Mouse (Mus musculus): ENCODE results near the gene Per1.

Per1 gene

DNA sequence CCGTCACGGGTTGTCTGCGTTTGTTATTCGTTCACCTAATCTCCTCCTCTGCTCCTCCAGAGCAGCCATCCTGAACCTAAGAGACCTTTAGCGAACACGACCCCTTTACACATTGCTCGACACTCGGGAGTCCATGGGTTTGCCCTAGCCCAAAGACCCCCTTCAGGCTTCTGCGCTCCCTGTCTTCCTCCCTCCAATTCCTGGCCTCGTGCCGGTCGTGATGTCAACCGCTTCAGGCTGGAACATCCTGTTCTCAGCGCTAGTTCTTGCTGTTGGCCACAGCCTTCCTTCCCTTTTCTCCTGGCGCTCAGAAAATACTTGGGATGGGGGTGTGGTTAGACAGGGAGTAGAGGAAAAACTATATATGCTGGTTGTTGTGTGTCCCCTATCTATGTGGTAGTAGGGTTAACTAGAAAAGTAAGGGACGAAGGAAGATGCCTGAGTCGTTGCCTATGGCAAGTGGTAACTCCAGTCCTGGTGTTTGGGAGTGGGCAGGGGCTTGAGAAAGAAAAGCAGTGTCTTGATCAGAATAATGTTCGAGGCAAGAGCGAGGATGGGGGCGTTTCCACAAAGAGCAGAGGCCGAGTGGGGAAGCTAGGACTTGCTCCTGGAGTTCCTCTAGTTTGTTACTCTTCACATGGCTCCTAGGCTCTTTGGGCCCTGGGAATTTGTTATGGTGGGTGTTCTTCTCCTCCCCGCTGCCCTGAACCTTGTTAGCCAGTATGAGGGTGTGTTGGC lies 4.3 kb downstream of the Per1 start:
- under 1% methylated on average over 22 of the region's 22 CpGs for WGBS

DNA sequence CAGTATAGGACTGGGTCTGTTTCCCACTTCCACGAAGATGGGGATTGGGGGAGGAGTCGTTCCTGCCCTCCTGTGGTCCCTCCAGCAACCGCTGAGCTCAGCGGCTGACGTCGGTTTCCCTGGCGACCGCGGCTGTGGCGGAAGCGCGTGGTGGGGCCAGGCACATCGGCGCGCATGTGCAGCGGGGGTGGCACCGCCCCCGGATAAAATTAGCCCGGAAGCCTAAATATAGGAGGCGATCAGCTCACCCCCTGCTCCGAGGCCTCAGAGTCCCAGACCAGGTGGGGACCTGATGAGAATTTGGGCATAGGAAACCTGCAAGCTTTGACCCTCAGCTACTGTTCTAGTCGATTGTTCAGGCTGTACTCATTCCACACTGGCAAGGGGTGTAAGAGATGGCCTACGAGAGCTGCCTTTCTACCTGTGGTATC lies 4.9 kb downstream of the Per1 start:
- WGBS, result under 1% methylated on average over 23 of the region's 23 CpGs

DNA sequence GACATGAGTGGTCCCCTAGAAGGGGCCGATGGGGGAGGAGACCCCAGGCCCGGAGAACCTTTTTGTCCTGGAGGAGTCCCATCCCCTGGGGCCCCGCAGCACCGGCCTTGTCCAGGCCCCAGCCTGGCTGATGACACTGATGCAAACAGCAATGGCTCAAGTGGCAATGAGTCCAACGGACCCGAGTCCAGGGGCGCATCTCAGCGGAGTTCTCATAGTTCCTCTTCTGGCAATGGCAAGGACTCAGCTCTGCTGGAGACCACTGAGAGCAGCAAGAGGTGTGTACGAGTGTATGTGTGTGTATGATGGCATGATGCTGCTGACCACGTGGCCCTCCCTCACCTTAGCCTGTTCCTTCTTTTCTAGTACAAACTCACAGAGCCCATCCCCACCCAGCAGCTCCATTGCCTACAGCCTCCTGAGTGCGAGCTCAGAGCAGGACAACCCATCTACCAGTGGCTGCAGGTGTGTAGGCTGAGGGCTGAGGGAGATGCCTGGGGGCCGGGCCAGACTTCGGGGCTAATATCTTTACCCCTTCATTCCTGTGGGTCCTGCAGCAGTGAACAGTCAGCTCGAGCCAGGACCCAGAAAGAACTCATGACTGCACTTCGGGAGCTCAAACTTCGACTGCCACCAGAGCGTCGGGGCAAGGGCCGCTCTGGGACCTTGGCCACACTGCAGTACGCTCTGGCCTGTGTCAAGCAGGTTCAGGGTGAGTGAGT lies 5.8 kb downstream of the Per1 start:
- 74% methylated on average over 20 of the region's 20 CpGs for WGBS

DNA sequence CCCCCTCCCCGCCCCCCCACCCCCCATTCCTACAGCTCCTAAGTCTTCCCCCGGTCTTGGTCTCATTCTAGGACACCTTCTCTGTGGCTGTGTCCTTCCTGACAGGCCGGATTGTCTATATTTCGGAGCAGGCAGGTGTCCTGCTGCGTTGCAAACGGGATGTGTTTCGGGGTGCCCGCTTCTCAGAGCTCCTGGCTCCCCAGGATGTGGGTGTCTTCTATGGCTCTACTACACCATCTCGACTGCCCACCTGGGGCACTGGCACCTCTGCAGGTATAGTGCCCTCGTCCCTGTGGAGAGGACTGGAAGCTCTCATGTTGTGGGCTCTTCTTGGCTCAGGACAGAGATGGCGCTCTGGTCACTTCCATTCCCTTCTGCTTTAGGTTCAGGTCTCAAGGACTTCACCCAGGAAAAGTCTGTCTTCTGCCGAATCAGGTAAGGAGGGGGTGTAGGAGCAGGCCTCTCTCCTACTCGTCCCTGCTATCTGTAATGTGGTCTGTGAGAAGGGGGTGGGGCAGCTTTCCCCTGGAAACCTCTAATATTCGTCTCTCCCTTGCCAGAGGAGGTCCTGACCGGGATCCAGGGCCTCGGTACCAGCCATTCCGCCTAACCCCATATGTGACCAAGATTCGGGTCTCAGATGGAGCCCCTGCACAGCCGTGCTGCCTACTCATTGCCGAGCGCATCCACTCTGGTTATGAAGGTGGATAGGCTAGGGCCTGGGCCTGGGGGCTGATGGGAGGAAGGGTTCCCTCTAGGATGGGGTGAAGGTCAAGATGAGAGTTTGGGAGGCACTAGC lies 6.8 kb downstream of the Per1 start:
- 84% methylated on average over 21 of the region's 21 CpGs for WGBS

DNA sequence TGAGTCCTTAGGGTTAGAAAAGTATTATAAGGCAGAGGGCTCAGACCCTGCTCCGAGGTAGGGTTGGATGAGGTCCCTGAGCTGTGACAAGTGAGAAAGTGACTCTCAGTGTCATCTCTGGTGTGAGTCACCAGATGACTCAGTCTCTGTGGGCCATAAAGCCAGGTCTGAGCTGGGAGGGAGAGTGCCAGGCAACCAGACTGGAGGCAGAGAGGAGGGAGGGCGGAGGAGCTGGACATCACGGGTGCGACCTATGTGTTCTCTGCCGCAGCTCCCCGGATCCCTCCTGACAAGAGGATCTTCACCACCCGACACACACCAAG lies 7.3 kb downstream of the Per1 start:
- WGBS, result 64% methylated on average over 7 of the region's 7 CpGs

DNA sequence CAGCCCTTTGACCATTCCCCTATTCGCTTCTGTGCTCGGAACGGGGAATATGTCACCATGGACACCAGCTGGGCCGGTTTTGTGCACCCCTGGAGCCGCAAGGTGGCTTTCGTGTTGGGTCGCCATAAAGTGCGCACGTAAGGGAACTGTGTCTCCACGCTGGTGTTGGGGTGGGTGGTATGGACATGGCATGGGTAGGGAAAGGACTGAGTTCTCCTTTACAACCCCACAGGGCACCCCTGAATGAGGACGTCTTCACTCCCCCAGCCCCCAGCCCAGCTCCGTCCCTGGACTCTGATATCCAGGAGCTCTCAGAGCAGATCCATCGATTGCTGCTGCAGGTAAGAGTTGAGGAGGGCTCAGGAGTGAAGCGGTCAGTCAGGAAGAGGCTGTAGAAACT lies 8.1 kb downstream of the Per1 start:
- WGBS, result 95% methylated on average over 14 of the region's 14 CpGs

DNA sequence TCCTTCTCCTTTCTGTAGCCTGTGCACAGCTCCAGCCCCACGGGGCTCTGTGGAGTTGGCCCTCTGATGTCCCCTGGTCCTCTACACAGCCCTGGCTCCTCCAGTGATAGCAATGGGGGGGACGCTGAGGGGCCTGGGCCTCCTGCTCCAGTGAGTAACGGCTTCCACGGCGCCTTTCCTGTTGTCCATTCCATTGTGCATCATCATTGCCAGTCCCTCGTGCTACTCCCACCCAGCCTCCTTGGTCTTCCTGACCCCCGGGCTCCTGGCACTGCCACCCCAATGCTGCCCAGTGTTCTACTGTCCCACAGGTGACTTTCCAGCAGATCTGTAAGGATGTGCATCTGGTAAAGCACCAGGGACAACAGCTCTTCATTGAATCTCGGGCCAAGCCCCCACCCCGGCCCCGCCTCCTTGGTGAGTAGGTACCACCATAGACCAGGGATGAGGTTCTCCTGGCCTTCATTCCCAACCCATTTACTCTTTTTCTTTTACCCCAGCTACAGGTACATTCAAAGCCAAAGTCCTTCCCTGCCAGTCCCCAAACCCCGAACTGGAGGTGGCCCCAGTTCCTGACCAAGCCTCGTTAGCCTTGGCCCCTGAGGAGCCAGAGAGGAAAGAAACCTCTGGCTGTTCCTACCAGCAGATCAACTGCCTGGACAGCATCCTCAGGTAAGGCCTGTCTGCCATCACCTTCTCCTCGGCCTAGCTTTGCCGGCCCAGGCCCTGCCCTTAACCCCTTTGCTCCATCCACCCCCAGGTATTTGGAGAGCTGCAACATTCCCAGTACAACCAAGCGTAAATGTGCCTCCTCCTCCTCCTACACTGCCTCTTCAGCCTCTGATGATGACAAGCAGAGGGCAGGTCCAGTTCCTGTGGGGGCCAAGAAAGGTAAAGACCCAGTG lies 8.8 kb downstream of the Per1 start:
- WGBS, result 82% methylated on average over 15 of the region's 15 CpGs

DNA sequence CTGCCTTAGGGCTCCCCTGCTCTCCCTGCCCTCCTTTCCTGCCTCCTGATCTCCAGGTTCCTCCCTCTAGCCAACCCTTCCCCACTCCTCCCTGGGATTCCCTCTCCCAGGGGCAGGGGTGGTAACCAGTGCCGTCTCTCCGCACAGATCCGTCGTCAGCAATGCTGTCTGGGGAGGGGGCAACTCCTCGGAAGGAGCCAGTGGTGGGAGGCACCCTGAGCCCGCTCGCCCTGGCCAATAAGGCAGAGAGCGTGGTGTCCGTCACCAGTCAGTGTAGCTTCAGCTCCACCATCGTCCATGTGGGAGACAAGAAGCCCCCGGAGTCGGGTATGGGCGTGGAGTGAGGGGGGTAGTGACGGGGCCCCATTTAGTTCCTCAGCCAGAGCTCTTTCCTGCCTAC lies 9.5 kb downstream of the Per1 start:
- 84% methylated on average over 14 of the region's 14 CpGs for WGBS

DNA sequence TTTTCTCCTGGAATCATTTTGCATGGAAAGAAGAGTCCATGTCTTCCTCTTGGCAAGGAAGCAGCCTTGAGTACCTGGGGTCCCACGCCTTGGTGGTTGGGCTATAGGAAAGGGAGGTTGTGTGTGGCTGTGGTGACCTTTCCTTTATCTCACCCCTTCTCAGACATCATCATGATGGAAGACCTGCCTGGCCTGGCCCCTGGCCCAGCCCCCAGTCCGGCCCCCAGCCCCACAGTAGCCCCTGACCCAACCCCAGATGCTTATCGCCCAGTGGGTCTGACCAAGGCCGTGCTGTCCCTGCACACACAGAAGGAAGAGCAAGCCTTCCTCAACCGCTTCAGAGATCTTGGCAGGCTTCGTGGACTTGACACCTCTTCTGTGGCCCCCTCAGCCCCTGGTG lies 10.2 kb downstream of the Per1 start:
- WGBS, result 86% methylated on average over 6 of the region's 6 CpGs

DNA sequence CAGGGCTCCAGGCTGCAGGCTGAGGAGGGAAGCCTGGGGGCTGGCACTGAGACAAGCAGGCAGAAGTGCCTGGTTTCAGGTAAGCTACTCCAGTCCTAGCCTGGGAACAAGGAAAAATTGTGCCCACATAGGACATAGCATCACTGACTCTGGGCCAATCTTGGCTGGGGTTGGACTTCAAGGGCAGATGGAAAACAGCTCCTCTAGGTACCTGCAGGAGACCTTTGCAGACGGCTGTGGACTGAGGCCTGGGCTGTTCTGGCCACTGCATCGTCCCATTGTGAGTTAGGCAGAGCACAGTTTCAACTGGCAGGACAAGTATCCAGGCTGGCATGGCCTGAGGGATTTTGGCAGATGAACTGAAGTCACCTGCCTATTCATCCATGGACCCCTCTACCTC lies 10.8 kb downstream of the Per1 start:
- WGBS, result 77% methylated on average over 2 of the region's 2 CpGs

DNA sequence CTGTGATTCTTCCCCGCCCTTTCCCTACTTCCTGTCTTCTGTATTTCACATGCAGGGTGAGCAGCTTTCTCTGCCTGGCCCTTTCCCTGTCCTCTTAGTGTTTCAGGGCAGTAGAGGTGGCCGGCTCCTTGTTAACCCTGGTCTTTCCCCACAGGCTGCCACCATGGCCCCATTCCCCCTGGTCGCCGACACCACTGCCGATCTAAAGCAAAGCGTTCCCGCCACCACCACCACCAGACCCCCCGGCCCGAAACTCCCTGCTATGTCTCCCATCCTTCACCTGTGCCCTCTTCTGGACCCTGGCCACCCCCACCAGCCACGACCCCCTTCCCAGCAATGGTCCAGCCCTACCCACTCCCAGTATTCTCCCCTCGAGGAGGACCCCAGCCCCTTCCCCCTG lies 11.3 kb downstream of the Per1 start:
- WGBS, result 88% methylated on average over 11 of the region's 11 CpGs

DNA sequence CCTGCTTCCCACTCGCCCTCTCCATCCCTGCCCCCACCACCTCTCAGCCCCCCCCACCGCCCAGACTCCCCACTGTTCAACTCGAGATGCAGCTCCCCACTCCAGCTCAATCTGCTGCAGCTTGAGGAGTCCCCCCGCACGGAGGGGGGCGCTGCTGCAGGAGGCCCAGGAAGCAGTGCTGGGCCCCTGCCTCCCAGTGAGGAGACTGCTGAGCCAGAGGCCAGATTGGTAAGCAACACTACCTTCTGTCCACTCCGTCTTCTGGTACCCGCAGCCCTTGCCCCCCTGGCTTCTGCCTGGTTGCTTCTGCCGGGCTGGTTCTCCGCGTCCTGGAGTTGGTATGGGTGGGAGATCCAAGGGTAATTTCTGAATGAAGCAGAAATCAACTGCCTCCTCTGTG lies 11.8 kb downstream of the Per1 start:
- 81% methylated on average over 11 of the region's 11 CpGs for WGBS

DNA sequence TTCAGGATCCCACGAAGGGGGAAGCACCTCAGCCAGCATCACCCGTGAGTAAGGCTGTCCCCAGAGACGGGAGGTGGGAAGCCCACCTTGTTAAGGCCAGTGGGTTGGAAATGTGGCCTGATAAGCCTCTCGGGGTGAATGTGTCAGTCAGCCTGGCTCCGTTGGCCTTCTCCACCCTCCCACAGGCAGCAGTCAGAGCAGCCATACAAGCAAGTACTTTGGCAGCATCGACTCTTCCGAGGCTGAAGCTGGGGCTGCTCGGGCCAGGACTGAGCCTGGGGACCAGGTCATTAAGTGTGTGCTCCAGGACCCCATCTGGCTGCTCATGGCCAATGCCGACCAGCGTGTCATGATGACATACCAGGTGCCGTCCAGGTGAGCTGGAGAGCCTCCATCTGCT lies 12.7 kb downstream of the Per1 start:
- 87% methylated on average over 11 of the region's 11 CpGs for WGBS

DNA sequence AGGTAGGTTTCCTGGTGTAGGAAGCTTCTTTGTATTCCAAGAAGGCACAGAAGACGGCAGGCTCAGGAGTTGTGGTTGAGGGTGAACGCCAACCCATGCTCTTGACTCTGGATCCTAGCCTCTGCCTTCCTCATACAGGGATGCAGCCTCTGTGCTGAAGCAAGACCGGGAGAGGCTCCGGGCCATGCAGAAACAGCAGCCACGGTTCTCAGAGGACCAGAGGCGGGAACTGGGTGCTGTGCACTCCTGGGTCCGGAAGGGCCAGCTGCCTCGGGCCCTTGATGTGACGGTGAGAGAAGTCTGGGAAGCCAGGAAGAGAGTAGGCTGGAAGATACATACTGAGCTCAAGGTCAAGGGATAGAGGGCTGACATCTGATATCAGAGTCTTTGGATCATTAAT lies 13.2 kb downstream of the Per1 start:
- 87% methylated on average over 9 of the region's 9 CpGs for WGBS

DNA sequence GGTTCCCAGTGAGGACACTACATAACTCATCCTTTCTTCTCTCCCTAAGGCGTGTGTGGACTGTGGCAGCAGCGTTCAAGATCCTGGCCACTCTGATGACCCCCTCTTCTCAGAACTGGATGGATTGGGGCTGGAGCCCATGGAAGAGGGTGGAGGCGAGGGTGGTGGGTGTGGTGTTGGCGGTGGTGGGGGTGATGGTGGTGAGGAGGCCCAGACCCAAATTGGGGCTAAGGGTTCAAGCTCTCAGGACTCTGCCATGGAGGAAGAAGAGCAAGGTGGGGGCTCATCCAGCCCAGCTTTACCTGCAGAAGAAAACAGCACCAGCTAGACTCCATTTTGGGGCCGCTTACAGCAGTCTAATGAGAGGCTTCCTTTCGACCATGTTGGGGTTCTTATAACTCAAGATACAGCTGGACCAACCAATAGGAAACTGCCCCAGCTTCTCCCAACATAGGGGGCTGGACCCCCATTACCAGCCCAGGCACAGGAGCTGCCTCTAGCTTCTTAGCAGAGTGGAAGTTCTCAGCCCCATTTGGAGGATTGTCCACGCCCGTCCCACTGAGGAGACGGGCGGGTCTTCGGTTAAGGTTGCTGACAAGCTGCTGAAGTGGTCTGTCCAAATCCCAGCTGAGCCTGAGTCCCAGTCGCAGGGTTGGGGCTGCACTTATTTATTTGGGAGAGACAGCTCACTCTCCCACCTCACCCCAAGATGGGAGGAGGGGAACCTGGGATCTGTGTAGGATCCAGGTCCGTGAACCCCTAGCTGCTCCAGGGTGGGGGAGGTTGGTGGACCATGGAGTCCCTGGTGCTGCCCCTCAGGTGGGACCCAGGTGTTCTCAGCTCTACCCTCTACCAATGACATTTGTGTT lies 14.2 kb downstream of the Per1 start:
- WGBS, result 82% methylated on average over 13 of the region's 13 CpGs

DNA sequence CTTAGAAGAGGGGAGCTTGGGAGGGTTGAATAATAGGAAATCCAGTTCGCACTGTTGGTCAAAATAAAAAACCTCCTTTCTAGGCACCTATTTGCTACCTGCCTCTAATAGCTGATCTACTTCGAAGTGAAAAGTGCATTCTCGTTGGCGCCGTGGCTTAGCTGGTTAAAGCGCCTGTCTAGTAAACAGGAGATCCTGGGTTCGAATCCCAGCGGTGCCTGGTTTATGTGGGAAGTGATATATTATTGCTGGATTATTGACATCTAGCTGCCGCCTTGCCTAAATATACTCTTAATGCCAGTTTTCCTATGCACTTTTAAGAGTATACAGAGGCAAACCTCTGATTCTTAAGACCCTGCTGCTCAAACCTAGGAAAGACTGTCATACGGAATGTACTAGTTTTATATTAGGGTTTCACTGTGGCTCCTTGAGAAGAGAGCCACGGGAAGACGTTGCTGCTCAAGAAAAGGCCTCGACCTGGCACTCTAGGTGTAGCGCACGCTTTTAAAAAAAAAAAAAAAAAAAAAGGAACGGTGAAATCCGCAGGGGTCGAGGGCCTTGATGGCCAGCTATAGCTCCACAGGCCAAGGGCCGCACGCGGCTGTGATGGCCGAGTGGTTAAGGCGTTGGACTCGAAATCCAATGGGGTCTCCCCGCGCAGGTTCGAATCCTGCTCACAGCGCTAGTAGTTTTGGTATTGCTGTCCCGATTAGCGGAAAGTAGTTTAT lies 15.5 kb downstream of the Per1 start:
- WGBS, result 2% methylated on average over 30 of the region's 30 CpGs

DNA sequence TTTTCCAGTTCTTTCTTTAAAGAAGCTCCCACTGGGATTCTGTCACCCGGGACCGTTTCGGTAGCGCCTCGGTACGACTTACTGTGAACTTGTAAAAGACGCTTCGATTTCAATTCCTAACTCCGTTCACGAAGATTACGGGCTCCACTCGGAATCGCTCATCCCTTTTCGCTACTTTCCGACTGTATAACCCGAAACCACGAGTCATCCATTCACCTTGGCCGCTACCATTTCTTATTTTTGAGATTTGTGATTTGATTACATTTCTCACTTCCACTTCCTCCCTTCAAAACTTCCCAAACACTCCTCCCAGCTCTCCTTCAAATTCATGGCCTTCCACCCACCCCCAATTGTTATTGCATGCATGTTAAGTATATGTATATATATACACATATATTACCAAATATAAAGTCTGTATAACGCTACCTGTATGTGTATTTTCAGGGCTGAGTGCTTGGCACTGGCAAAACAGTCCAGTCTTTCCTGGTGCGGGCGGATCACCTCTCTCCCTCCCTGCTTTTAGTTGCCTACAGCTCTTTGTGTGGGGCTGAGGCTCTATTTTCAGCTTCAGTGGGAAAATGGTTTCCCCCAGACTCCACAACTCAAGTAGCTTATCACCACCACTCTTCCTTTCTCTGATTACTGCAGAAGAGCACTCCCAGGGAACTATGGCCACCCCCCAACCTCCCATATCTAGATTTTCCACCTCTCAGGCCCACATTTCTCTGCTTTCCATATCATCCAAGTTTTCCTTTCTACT lies 16.2 kb downstream of the Per1 start:
- WGBS, result 9% methylated on average over 21 of the region's 21 CpGs

DNA sequence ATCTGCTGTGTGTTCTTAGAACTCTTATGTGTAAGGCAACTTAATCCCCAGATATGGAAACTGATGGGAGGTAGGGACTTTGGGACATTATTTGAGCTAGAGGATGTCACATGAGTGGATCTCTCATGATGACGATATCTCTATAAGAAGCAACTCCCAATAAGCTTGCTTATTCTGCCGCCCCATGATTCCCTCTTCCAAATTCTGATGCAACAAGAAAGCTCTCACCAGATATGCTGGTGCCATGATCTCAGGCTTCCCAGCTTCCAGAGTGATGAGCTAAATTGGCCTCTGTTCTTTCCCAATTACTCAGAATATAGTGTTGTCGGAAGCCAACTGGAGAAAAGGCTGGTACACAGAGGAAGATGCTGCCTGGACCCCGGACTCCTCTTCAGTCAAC lies 16.8 kb downstream of the Per1 start:
- 38% methylated on average over 4 of the region's 4 CpGs for WGBS

DNA sequence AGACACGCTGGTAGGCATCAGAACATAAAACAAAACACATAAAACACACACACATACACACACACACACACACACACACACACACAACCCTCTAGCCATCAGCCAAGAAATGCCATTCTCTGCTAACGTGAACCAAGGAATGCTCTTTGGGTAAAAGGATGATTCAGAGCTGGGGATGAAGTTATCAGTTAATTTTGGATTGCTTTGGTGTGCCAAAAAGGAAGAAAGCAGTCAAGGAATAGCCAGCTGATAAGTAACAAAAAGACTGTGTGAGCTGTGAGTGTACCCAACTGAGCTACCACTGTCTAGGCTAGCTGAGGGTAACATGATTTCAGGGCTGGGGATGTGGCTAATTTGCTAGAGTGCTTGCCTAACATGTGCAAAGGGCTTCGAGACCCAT lies 19.0 kb downstream of the Per1 start:
- WGBS, result 68% methylated on average over 3 of the region's 3 CpGs

All from cerebral cortex, adult 2 months (tissue).